Mouse (Mus musculus) olfactory bulb, adult 2 months (tissue): ENCODE results near the gene Wdr35. TPM values are rescaled to one million over a fixed set of nuclear protein-coding genes. Genes with fewer than 3 reads are reported as not detected.

ENCODE experiments used
- H3K27ac ChIP-seq: fragments of 200-500 bp; 2 replicates; pipeline ENCODE4 v1.5.1; 2012; ENCODE audit warnings: low read depth, low read length; ENCODE audit not compliant: insufficient read depth
- H3K4me1 ChIP-seq: fragments of 200-500 bp; 2 replicates; pipeline ENCODE4 v1.6.1; 2012; ENCODE audit warnings: low read length; ENCODE audit not compliant: control insufficient read depth, insufficient read depth
- H3K4me3 ChIP-seq: fragments of 200-500 bp; 2 replicates; pipeline ENCODE4 v1.5.1; 2012; ENCODE audit warnings: mild to moderate bottlenecking, low read depth, low read length, moderate library complexity; ENCODE audit not compliant: insufficient read depth
- CTCF ChIP-seq: fragments of 200-500 bp; IDR thresholded peaks from 2 replicates; pipeline ENCODE4 v1.5.1; 2012; ENCODE audit warnings: low read depth, mild to moderate bottlenecking, low read length, moderate library complexity; ENCODE audit not compliant: insufficient read depth
- POLR2A ChIP-seq: fragments of 200-500 bp; IDR thresholded peaks from 2 replicates; pipeline ENCODE4 v1.6.1; 2012; ENCODE audit warnings: mild to moderate bottlenecking, low read depth, low read length, moderate library complexity; ENCODE audit not compliant: insufficient read depth
- whole genome bisulfite sequencing: fragments of 180-500 bp; shearing (Covaris S2); methylation state at CpG from one replicate; pipeline ENCODE4 v1.1.7; 2018; 5-methylcytosine and 5-hydroxymethylcytosine counted together
- polyA plus RNA-seq: library from polyadenylated mRNA; stranded (reverse); fragments of >200 nt; gene quantifications from 2 replicates; pipeline ENCODE4 v1.2.4, GENCODE M21; 2012; ENCODE audit warnings: low replicate concordance; ENCODE audit not compliant: missing spikeins, insufficient read depth, insufficient read length

Gene Wdr35
- polyA plus RNA-seq, 1 experiment: not detected

- Histone ChIP-seq H3K27ac (no peak overlapping the region), H3K4me1 (no peaks in the 10 kb centered on the region), H3K4me3 (no peak overlapping the region)
- 79% methylated on average over 2 of the region's 2 CpGs for WGBS
- TF ChIP-seq CTCF (no peak), POLR2A (no peak)
Measured at GRCm38 (mm10) chr12:9054012-9054411, 80.3 kb downstream of the Wdr35 start.

GRCm38 (mm10) chr12:9055269-9055668 is 81.6 kb downstream of the Wdr35 start:
- H3K4me1 ChIP-seq: no peaks in the 10 kb centered on the region
- no peak overlapping the region for H3K27ac ChIP-seq
- TF ChIP-seq POLR2A (no peak), CTCF (no peak)
- 75% methylated on average over 11 of the region's 11 CpGs for WGBS
- H3K4me3 ChIP-seq: no peak overlapping the region

GRCm38 (mm10) chr12:9059502-9059901 is 85.8 kb downstream of the Wdr35 start:
- TF ChIP-seq POLR2A: no peak
- TF ChIP-seq CTCF: no peak
- no peaks in the 10 kb centered on the region for H3K4me1 ChIP-seq
- 76% methylated on average over 3 of the region's 3 CpGs for WGBS

GRCm38 (mm10) chr12:9059965-9060364 is 86.3 kb downstream of the Wdr35 start:
- H3K27ac ChIP-seq: no peak overlapping the region
- no peak for TF ChIP-seq POLR2A
- TF ChIP-seq CTCF: no peak
- no peak overlapping the region for H3K4me3 ChIP-seq
- H3K4me1 ChIP-seq: no peaks in the 10 kb centered on the region
- WGBS: 94% methylated on average over 9 of the region's 9 CpGs

More at GRCm38 (mm10) chr12:9059502-9059901, 85.8 kb downstream of the Wdr35 start:
- no peak overlapping the region for H3K27ac ChIP-seq
- no peak overlapping the region for H3K4me3 ChIP-seq

- H3K27ac ChIP-seq: no peak overlapping the region
- no peaks in the 10 kb centered on the region for H3K4me1 ChIP-seq
- WGBS: 63% methylated on average over 6 of the region's 6 CpGs
- H3K4me3 ChIP-seq: no peak overlapping the region
- TF ChIP-seq CTCF: no peak
- no peak for TF ChIP-seq POLR2A
Measured at GRCm38 (mm10) chr12:9063611-9064010, 89.9 kb downstream of the Wdr35 start.

- WGBS: 92% methylated on average over 1 of the region's 1 CpGs
- TF ChIP-seq POLR2A: no peak
- no peak for TF ChIP-seq CTCF
- H3K27ac ChIP-seq: no peak overlapping the region
- no peak overlapping the region for H3K4me3 ChIP-seq
- H3K4me1 ChIP-seq: peaks cover 4% of the 10 kb centered on the region; the same call in 1 of the 2 replicates
Measured at GRCm38 (mm10) chr12:9071058-9071457, 97.4 kb downstream of the Wdr35 start.

- TF ChIP-seq POLR2A (no peak), CTCF (no peak)
- 26% methylated on average over 4 of the region's 4 CpGs for WGBS
Measured at GRCm38 (mm10) chr12:9071493-9071892, 97.8 kb downstream of the Wdr35 start.

GRCm38 (mm10) chr12:9077554-9078125 is 103.9 kb downstream of the Wdr35 start:
- Histone ChIP-seq H3K4me3 (no peak overlapping the region), H3K4me1 (no peaks in the 10 kb centered on the region), H3K27ac (no peak overlapping the region)
- TF ChIP-seq CTCF: no peak
- no peak for TF ChIP-seq POLR2A
- WGBS: 66% methylated on average over 3 of the region's 3 CpGs

More at GRCm38 (mm10) chr12:9071493-9071892, 97.8 kb downstream of the Wdr35 start:
- peaks cover 4% of the 10 kb centered on the region; the same call in 1 of the 2 replicates for H3K4me1 ChIP-seq
- no peak overlapping the region for H3K4me3 ChIP-seq
- no peak overlapping the region for H3K27ac ChIP-seq

Other genes with a start within 250 kb of the Wdr35 start
- not detected in 2 replicates for gene Sdc1, start 202.6 kb upstream of the Wdr35 start, polyA plus RNA-seq
- gene Laptm4a, start 52.2 kb upstream of the Wdr35 start, polyA plus RNA-seq: not detected in 2 replicates
- not detected in 2 replicates for gene Matn3, start 26.0 kb upstream of the Wdr35 start, polyA plus RNA-seq
- not detected in 2 replicates for gene Ttc32, start 56.1 kb downstream of the Wdr35 start, polyA plus RNA-seq